Mouse (Mus musculus): ENCODE data around the gene Slc38a3. TPM values are rescaled to one million over a fixed set of nuclear protein-coding genes. Genes with fewer than 3 reads are reported as not detected.

Slc38a3 gene
- polyA plus RNA-seq (2015; fragmentation: Nextera tagmentation; extraction: Ambion mirVana): 53.2 and 55.0 TPM in 2 replicates

DNA sequence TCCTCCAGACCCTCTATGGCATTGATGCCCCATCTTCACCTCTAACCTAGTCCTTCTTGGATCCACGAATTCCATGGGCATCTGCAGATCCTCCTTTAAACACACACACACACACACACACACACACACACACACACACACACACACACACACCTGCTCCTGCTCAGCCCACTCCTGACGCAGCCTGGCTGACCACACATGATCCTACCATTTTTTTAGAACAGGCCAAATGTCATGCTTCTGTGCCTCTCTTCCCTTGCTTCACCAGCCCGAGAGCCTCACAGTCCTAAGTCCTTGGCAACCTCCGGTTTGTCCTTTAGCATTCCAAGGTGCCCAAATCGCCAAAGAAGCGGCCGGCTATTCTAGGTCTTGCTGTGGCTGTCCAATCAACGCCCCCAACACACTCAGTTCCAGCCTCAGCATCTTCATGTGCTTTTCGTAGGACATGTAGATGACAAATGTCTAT, at the start of gene Slc38a3:
Gene Slc38a3, minus strand, starts transcription at position 51 of the 466 bp plus-strand sequence.
- WGBS: 86% methylated on average over 9 of the region's 9 CpGs
- Histone ChIP-seq H3K4me3 (ENCODE audit: low read length) (no peak within 1 kb of the TSS), H3K27me3 (replicated peaks; ENCODE audit: control insufficient read depth, insufficient read depth, low read length) (peaks cover 10% of the 10 kb centered on the region), H3K36me3 (ENCODE audit: control insufficient read depth, insufficient read depth, low read length) (no peaks in the 10 kb centered on the region), H3K9ac (ENCODE audit: low read depth, low read length) (no peak within 1 kb of the TSS), H3K4me1 (ENCODE audit: control insufficient read depth, insufficient read depth, low read depth, low read length) (peaks cover 22% of the 10 kb centered on the region), H3K27ac (ENCODE audit: low read depth, low read length) (no peak within 1 kb of the TSS), H3K9me3 (ENCODE audit: control insufficient read depth, low read length) (no peaks in the 10 kb centered on the region), H3K4me2 (ENCODE audit: low read length) (no peak within 1 kb of the TSS)
- no peak for ATAC-seq

DNA sequence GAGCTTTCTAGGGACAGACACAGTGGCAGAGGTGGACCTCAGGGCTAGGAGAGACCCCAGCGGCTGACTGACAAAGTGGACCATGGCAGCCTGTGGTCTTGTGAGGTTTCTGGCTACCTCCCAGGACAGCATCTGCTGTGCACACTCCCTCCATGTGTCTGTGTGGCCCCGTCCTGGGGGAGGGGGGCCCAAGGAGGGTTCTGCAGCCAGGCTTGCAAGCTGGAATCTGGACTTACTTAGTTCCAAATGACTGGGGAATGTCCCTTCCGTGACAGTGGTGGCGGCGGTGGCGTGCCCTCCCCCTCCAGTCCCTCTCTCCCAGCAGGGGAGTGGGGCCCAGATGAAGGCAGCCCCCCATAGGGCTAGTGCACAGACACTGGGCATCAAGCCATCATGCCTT, 47.6 kb upstream of the Slc38a3 start:
- no peaks in the 10 kb centered on the region for H3K36me3 ChIP-seq (ENCODE audit: control insufficient read depth, insufficient read depth, low read length)
- H3K4me3 ChIP-seq (ENCODE audit: low read length): no peak overlapping the region
- no peak overlapping the region for H3K4me2 ChIP-seq (ENCODE audit: low read length)
- H3K27ac ChIP-seq (ENCODE audit: low read depth, low read length): no peak overlapping the region; the same call in 1 of the 2 replicates
- H3K27me3 ChIP-seq (replicated peaks; ENCODE audit: control insufficient read depth, insufficient read depth, low read length): no peaks in the 10 kb centered on the region
- 37% methylated on average over 6 of the region's 6 CpGs for WGBS
- ATAC-seq: no peak
- no peaks in the 10 kb centered on the region for H3K9me3 ChIP-seq (ENCODE audit: control insufficient read depth, low read length)
- peaks cover 11% of the 10 kb centered on the region for H3K4me1 ChIP-seq (ENCODE audit: control insufficient read depth, insufficient read depth, low read depth, low read length)
- no peak overlapping the region for H3K9ac ChIP-seq (ENCODE audit: low read depth, low read length)

DNA sequence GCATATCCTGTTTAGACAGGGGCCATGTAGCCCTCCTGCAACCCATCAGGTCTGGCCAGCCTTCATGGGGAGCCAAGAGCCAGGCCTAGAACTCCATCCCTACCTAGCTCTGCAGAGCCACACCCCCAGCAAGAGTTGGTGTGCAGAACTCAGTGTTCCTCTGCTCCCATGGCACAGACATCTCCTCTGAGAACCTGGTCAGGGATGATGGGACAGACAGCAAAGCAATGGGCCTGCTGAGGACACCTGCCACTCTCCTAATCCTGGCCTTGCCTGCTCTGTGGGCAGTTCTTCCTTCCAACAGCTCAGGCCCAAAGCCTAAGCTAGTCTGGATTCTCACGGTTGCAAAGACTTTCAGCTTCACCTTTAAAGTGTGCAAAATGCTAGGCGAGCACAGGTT, 46.3 kb upstream of the Slc38a3 start:
- Histone ChIP-seq H3K4me2 (ENCODE audit: low read length) (no peak overlapping the region), H3K36me3 (ENCODE audit: control insufficient read depth, insufficient read depth, low read length) (no peaks in the 10 kb centered on the region), H3K27ac (ENCODE audit: low read depth, low read length) (no peak overlapping the region), H3K27me3 (replicated peaks; ENCODE audit: control insufficient read depth, insufficient read depth, low read length) (no peaks in the 10 kb centered on the region), H3K4me3 (ENCODE audit: low read length) (no peak overlapping the region), H3K4me1 (ENCODE audit: control insufficient read depth, insufficient read depth, low read depth, low read length) (peaks cover 11% of the 10 kb centered on the region), H3K9ac (ENCODE audit: low read depth, low read length) (no peak overlapping the region), H3K9me3 (ENCODE audit: control insufficient read depth, low read length) (no peaks in the 10 kb centered on the region)
- ATAC-seq: no peak
- WGBS: 78% methylated on average over 2 of the region's 2 CpGs

DNA sequence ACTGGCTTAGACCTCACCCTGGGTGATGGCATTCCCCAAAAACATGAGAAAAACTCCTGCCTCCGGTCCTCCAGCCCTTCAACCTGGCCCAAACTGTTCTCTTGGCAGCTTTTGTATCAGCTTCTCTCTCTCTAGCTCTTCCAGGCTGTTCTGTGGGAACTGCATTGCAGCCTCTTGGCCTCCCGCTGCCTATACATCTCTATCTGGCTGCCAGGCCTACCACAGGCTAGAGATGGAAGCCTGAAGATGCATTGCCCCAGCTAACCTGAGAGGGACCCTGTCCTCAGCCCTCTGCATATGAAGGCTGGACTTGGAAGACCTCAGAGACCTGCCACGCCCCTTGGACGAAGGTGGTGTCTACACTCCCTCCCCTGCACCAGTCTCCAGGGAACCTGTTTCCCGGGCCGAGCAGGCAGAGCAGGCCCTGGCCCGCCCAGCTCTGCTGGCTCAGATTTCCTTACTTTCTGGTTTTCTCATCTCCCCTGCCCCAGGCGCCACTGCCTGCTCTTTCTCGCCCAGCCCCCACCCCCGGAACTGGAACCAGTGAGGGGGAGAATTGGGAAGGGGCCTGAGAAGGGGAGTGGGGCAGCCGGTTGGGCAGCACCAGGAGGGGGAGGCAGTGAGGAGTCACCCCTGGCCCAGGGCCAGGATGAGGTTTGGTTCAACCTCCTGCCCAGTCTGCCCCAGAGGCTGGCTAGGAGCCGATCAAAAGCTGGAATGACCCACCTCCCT, 45.1 kb upstream of the Slc38a3 start:
- Histone ChIP-seq H3K27me3 (replicated peaks; ENCODE audit: control insufficient read depth, insufficient read depth, low read length) (no peaks in the 10 kb centered on the region), H3K4me1 (ENCODE audit: control insufficient read depth, insufficient read depth, low read depth, low read length) (peaks cover 18% of the 10 kb centered on the region), H3K9me3 (ENCODE audit: control insufficient read depth, low read length) (no peaks in the 10 kb centered on the region), H3K4me2 (ENCODE audit: low read length) (no peak overlapping the region), H3K4me3 (ENCODE audit: low read length) (no peak overlapping the region), H3K27ac (ENCODE audit: low read depth, low read length) (peak overlapping the region; percentile 2; the same call in 1 of the 2 replicates), H3K9ac (ENCODE audit: low read depth, low read length) (0 out of 2 replicates have a peak overlapping the region, but pooled peaks have one; percentile 7), H3K36me3 (ENCODE audit: control insufficient read depth, insufficient read depth, low read length) (no peaks in the 10 kb centered on the region)
- peak; percentile 12; the same call in 1 of the 2 replicates for ATAC-seq
- WGBS: 12% methylated on average over 11 of the region's 12 CpGs

DNA sequence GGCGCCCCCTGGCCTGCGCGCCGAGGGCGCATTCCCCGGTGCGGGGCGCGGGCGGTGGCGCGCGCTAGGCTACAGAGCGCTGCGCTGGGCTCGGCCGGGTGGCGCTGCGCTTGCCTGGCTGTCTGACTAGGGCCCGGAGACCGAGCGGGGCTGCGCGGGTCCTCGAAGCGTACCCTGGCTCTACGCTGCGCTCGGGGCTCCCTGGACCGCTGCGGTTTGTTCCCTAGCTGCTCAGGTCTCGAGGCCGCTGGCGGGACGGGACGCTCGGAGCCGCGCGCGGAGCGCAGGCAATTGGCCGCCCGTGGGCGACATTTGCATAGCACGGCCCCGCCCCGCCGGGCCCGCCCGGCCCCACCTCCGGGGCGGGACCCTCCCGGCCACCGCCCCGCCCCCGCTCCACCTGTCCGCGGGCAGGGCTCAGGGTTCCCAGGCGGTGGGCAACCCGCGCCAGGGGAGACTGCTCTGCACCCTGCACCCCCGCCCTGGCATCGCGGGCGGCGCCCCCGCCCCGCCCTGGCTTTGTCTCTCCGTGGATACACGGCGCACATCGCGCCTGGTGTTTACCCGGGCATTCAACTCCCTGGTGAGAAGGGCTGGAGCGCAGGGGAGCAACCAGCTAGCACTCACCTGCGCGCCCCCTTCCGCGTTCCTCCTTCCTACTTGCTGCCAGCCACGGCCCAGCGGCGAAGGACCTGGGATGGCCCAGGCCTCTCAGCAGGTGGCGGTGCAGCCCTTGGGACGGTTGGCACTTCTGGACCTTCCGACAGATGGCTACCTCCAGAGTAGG, 40.6 kb upstream of the Slc38a3 start, which contains the start of gene Sema3f:
Gene Sema3f, minus strand, starts transcription at position 779 of the 787 bp plus-strand sequence.
- peak within 1 kb of the TSS; percentile 83 for H3K4me3 ChIP-seq (ENCODE audit: low read length)
- no peaks in the 10 kb centered on the region for H3K9me3 ChIP-seq (ENCODE audit: control insufficient read depth, low read length)
- peak; percentile 79 for ATAC-seq
- peak within 1 kb of the TSS; percentile 93 for H3K9ac ChIP-seq (ENCODE audit: low read depth, low read length)
- H3K27me3 ChIP-seq (replicated peaks; ENCODE audit: control insufficient read depth, insufficient read depth, low read length): no peaks in the 10 kb centered on the region
- H3K36me3 ChIP-seq (ENCODE audit: control insufficient read depth, insufficient read depth, low read length): no peaks in the 10 kb centered on the region
- peak within 1 kb of the TSS; percentile 79 for H3K27ac ChIP-seq (ENCODE audit: low read depth, low read length)
- H3K4me2 ChIP-seq (ENCODE audit: low read length): peak within 1 kb of the TSS; percentile 95
- H3K4me1 ChIP-seq (ENCODE audit: control insufficient read depth, insufficient read depth, low read depth, low read length): peaks cover 44% of the 10 kb centered on the region
- WGBS: under 1% methylated on average over 69 of the region's 86 CpGs

DNA sequence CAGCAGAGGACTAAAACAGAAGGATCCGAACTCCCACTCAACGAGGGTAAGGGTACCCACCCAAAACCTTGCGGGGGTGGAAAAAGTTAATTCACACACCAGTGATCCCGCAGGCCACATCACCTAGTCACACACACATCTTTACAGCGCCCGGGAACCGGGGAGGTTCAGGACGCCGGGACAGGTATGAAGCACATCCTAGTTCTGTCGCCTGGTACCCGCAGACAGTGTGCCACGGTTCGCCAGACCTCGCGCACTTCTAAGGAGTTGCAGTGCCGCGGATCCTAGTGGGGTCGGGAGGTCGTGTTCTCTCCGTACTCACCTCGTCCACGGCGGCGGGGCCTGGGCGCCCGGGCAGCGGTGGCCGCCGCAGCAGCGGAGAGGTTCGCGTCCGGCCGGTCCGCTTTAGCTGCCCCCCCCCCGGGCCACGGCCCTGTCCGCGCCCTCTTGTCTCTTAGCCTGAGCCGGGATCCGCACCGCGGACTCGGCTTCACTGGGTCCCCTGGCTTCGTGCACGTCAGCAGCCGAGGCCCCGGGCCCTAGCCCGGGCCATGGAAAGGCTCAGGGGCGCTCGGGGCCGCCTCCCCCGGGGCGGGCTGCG, 39.9 kb upstream of the Slc38a3 start:
- peak overlapping the region; percentile 95 for H3K4me2 ChIP-seq (ENCODE audit: low read length)
- WGBS: under 1% methylated on average over 42 of the region's 55 CpGs
- H3K27ac ChIP-seq (ENCODE audit: low read depth, low read length): peak overlapping the region; percentile 79
- H3K4me3 ChIP-seq (ENCODE audit: low read length): peak overlapping the region; percentile 83
- ATAC-seq: no peak
- peak overlapping the region; percentile 93 for H3K9ac ChIP-seq (ENCODE audit: low read depth, low read length)
- H3K4me1 ChIP-seq (ENCODE audit: control insufficient read depth, insufficient read depth, low read depth, low read length): peaks cover 39% of the 10 kb centered on the region
- H3K27me3 ChIP-seq (replicated peaks; ENCODE audit: control insufficient read depth, insufficient read depth, low read length): no peaks in the 10 kb centered on the region
- H3K9me3 ChIP-seq (ENCODE audit: control insufficient read depth, low read length): no peaks in the 10 kb centered on the region
- H3K36me3 ChIP-seq (ENCODE audit: control insufficient read depth, insufficient read depth, low read length): no peaks in the 10 kb centered on the region

DNA sequence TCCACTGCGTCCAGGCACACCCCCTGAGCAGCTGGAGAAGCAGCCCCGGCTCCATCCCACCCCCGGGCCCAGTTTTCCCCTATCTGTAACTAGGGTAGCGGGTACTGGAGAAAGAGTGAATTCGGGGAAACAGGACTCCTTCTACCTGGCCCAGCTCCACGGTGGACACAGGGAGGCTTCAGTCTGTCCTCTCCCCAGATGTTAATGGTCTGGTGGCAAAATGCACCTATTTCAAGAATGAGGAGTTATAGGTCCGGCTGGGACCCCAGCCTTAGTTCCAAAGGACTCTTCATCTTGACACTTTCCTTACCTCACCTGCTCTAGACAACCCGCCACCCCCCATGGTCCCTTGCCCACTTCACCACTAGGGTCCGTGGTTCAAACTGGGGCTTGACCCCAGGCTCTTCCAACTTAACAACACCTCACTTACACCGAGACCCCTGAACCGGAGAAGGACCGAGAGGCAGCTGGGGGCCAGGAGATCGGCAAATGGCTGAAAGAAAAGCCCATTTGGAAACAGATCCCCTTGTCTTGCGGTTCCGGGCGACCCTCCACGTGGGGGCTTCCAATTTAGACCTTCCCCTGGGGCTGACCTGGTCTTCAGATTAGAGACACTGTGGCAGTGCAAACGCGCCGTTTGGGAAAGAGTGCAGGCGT, 39.2 kb upstream of the Slc38a3 start:
- H3K4me1 ChIP-seq (ENCODE audit: control insufficient read depth, insufficient read depth, low read depth, low read length): peaks cover 40% of the 10 kb centered on the region
- H3K27ac ChIP-seq (ENCODE audit: low read depth, low read length): peak overlapping the region; percentile 79
- ATAC-seq: no peak
- H3K36me3 ChIP-seq (ENCODE audit: control insufficient read depth, insufficient read depth, low read length): no peaks in the 10 kb centered on the region
- WGBS: 4% methylated on average over 21 of the region's 21 CpGs
- H3K9ac ChIP-seq (ENCODE audit: low read depth, low read length): peak overlapping the region; percentile 93
- H3K4me2 ChIP-seq (ENCODE audit: low read length): peak overlapping the region; percentile 95
- H3K9me3 ChIP-seq (ENCODE audit: control insufficient read depth, low read length): no peaks in the 10 kb centered on the region
- H3K4me3 ChIP-seq (ENCODE audit: low read length): peak overlapping the region; percentile 83
- H3K27me3 ChIP-seq (replicated peaks; ENCODE audit: control insufficient read depth, insufficient read depth, low read length): no peaks in the 10 kb centered on the region

DNA sequence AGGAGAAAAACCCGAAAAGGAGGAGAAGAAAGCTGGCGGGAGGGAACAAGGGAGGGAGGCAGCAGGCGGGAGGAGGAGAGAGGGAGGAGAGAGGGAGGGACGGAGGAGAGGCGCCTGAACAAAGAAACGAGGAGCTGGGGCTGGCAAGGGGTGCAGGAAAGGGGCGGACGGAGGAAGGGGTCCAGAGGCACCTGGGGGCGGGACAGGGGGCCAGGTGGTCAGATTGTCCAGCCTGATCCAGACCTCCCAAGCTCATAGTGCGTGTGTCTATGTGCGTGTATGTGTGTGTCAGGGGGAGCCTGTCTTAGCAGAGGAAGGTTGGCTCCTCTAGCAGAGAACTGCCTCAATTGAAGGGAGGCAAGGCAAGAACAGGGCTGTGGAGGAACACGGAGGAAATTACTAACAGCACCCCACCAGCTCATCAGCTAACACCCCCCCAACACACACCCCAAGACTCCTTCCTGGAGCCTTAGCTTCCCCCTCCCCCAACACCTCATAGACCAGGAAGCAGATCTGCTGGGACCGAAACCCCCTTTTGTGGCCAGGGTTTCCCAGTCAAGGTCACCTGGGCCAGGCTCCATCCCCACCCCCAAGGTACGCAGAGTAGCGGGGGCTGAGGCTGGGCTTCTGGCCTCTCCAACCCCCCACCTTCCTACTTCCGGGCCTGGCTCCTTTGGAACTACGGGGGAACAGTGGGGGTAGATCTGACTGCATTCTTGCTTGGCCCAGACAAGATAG, 38.5 kb upstream of the Slc38a3 start:
- H3K27ac ChIP-seq (ENCODE audit: low read depth, low read length): peak overlapping the region; percentile 79
- WGBS: 3% methylated on average over 17 of the region's 17 CpGs
- peaks cover 43% of the 10 kb centered on the region for H3K4me1 ChIP-seq (ENCODE audit: control insufficient read depth, insufficient read depth, low read depth, low read length)
- H3K4me2 ChIP-seq (ENCODE audit: low read length): peak overlapping the region; percentile 95
- no peaks in the 10 kb centered on the region for H3K9me3 ChIP-seq (ENCODE audit: control insufficient read depth, low read length)
- no peaks in the 10 kb centered on the region for H3K36me3 ChIP-seq (ENCODE audit: control insufficient read depth, insufficient read depth, low read length)
- peak; percentile 16; the same call in 1 of the 2 replicates for ATAC-seq
- peak overlapping the region; percentile 93 for H3K9ac ChIP-seq (ENCODE audit: low read depth, low read length)
- peak overlapping the region; percentile 83 for H3K4me3 ChIP-seq (ENCODE audit: low read length)
- H3K27me3 ChIP-seq (replicated peaks; ENCODE audit: control insufficient read depth, insufficient read depth, low read length): no peaks in the 10 kb centered on the region

All from hindbrain, embryonic 16.5 days (tissue).